Mouse (Mus musculus) testis, adult 2 months (tissue): ENCODE measurements at regions not wholly inside any gene's neighbourhood (a gene's known extent, or its start where the extent isn't known, plus 50 kb on each side); places are given as distances from the start of the nearest gene placed in this dataset.
"Not testable (repeated sequence)": the region's sequence is repeated elsewhere in the genome, so short reads cannot be mapped to it uniquely, and the experiment has no call there.

Experiments
- CTCF ChIP-seq: fragments of 200-500 bp; IDR thresholded peaks from 2 replicates; pipeline ENCODE4 v1.5.1; 2012; ENCODE audit warnings: low read depth, mild to moderate bottlenecking, inconsistent platforms, low read length, moderate library complexity; ENCODE audit not compliant: control insufficient read depth, insufficient read depth, insufficient replicate concordance
- POLR2A ChIP-seq: fragments of 200-500 bp; IDR thresholded peaks from 2 replicates; pipeline ENCODE4 v1.6.1; 2012; ENCODE audit warnings: low read depth, mild to moderate bottlenecking, inconsistent platforms, low read length, moderate library complexity; ENCODE audit not compliant: control insufficient read depth

- not testable (repeated sequence) for TF ChIP-seq CTCF, POLR2A
Observed at GRCm38 (mm10) chr4:105845998-105846989, 56.6 kb downstream of the Gm12728 start.
